Mouse (Mus musculus) heart, embryonic 15.5 days (tissue): ENCODE results near the gene Gprasp1. TPM values are rescaled to one million over a fixed set of nuclear protein-coding genes. Genes with fewer than 3 reads are reported as not detected.
"Not testable (repeated sequence)": the region's sequence is repeated elsewhere in the genome, so short reads cannot be mapped to it uniquely, and the experiment has no call there.

Source experiments
- ATAC-seq: fragments of 200-750 bp; cut with Nextera tagmentation; replicated peaks from 2 replicates; pipeline ENCODE4 v1.8.0; 2017; ENCODE audit warnings: low read depth, moderate TSS enrichment; ENCODE audit not compliant: insufficient number of reproducible peaks, insufficient read depth, low FRiP score
- H3K27ac ChIP-seq: fragments of 300-500 bp; sonication (generic); 2 replicates; pipeline ENCODE4 v1.5.1; 2015; ENCODE audit warnings: mild to moderate bottlenecking, inconsistent platforms
- H3K27me3 ChIP-seq: fragments of 300-500 bp; sonication (generic); 2 replicates; pipeline ENCODE4 v1.6.1; 2015; ENCODE audit warnings: inconsistent platforms
- H3K36me3 ChIP-seq: fragments of 300-500 bp; sonication (generic); 2 replicates; pipeline ENCODE4 v1.6.1; 2015; ENCODE audit warnings: mild to moderate bottlenecking, inconsistent platforms
- H3K4me1 ChIP-seq: fragments of 300-500 bp; sonication (generic); replicated peaks from 2 replicates; pipeline ENCODE4 v1.6.1; 2015; ENCODE audit warnings: inconsistent platforms
- H3K4me2 ChIP-seq: fragments of 300-500 bp; sonication (generic); 2 replicates; pipeline ENCODE4 v1.6.1; 2015; ENCODE audit warnings: inconsistent platforms, mild to moderate bottlenecking, moderate library complexity
- H3K4me3 ChIP-seq: fragments of 300-500 bp; sonication (generic); 2 replicates; pipeline ENCODE4 v1.5.1; 2015; ENCODE audit warnings: mild to moderate bottlenecking, inconsistent platforms
- H3K9ac ChIP-seq: fragments of 300-500 bp; sonication (generic); 2 replicates; pipeline ENCODE4 v1.6.1; 2015; ENCODE audit warnings: mild to moderate bottlenecking, inconsistent platforms
- H3K9me3 ChIP-seq: fragments of 300-500 bp; sonication (generic); replicated peaks from 2 replicates; pipeline ENCODE4 v1.6.1; 2016; ENCODE audit warnings: inconsistent platforms
- WGBS: fragments of 180-500 bp; shearing (Covaris S2); methylation state at CpG from one replicate; pipeline ENCODE4 v1.1.7; 2015; ENCODE audit warnings: mixed read lengths; 5-methylcytosine and 5-hydroxymethylcytosine counted together
- microRNA counts: library from miRNA; unstranded; fragments of <30 nt; microRNA quantifications from one replicate; lab custom pipeline; 2016
- microRNA-seq: library from miRNA; unstranded; fragments of <30 nt; microRNA quantifications from one replicate; pipeline ENCODE4, GENCODE M21; 2016
- polyA plus RNA-seq: library from polyadenylated mRNA; unstranded; fragments of >200 nt; fragmentation: Nextera tagmentation; extraction: Ambion mirVana; gene quantifications from 2 replicates; pipeline ENCODE4 v1.2.1, GENCODE M21; 2015

Gprasp1 gene
- polyA plus RNA-seq, 1 experiment from 2014 or later: 26.1 TPM

GRCm38 (mm10) chrX:135838521-135839360, 96.2 kb downstream of the Gprasp1 start, which contains the start of gene Gprasp2:
TSS of gene Gprasp2 (plus strand) at chrX:135839034.
- ATAC-seq: peak; percentile 81
- H3K4me2 ChIP-seq: peak within 1 kb of the TSS; percentile 79
- 12% methylated on average over 29 of the region's 32 CpGs for WGBS
- H3K27ac ChIP-seq, H3K9me3 ChIP-seq, H3K36me3 ChIP-seq, H3K27me3 ChIP-seq, H3K4me1 ChIP-seq: not testable (repeated sequence)
- H3K4me3 ChIP-seq: peak within 1 kb of the TSS; percentile 56
- peak within 1 kb of the TSS; percentile 56 for H3K9ac ChIP-seq

DNA sequence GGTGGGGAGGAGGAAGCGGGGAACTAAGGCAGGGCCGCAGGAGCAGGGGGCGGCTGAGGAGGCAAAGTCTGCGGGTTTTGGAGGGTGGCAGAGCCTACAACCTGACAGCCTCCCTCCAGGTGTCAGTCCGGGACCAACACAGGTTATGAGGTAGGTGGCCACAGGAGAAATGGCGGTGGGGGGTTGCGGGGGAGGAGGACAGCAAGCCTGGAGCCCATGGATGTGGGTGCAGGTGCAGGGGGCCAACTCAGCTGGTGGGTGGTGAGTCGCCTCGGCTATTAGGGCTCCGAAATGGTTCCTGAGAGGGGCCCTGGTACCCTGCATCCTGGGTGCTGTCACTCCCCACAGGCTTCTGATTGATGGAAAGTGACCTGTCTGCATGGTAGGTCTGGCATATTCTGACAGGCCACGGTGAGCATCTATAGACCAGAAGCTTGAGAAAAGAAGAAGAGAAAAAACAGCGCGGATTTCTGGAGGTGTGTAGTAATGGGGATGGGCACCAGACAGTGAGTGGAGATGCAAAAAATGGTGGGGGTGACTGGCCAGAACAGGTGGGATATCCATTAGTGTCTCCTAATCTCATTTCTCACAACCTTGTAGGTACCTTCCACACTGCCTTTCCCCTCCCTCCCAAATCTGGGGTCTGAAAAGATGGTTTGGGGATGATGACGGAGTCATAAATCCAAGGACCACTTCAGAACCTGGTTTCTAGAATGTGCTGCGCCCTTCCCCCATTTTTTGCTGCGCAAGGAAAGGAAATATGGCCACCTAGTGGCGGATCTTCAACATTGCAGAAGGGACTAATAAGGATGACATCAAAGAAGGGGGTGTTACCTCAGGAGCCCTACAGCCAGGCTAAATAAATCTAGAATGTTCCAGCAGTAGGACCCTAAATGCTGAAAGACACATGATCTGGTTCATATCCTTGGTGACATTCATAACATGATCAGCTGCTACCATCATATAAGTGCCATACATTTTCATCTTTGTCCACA, 97.2 kb downstream of the Gprasp1 start:
- not testable (repeated sequence) for H3K36me3 ChIP-seq, ATAC-seq, H3K27me3 ChIP-seq, H3K9me3 ChIP-seq, H3K27ac ChIP-seq, H3K4me1 ChIP-seq
- Histone ChIP-seq H3K4me2 (peak overlapping the region; percentile 79), H3K4me3 (peak overlapping the region; percentile 56), H3K9ac (peak overlapping the region; percentile 56)
- WGBS: 12% methylated on average over 17 of the region's 17 CpGs

MicroRNA genes within 50 kb of the gene (microRNA counts, 519-probe panel; counts per million panel counts)
- microRNA mmu-miR-1970 (lab: Ali Mortazavi, UCI): not detected

Small RNAs within 50 kb of the gene (microRNA-seq; reads per million reads assigned to microRNA genes)
- not detected for gene Mir1970
- not detected for gene Mir7646

Other genes with a start within 250 kb of the Gprasp1 start
- gene AV320801, start 248.1 kb upstream of the Gprasp1 start, polyA plus RNA-seq: not detected in 2 replicates
- 0.11 and 0.16 TPM in 2 replicates for gene Nxf7, start 144.0 kb upstream of the Gprasp1 start, polyA plus RNA-seq
- gene Prame, start 115.0 kb upstream of the Gprasp1 start, polyA plus RNA-seq: not detected in 2 replicates
- gene Tcp11x2, start 48.9 kb upstream of the Gprasp1 start, polyA plus RNA-seq: not detected in 2 replicates
- 0.74 TPM in 1 of 2 replicates, not detected in the other for gene Tmsb15a, start 17.5 kb upstream of the Gprasp1 start, polyA plus RNA-seq
- gene Armcx5, start within 50 bp of the Gprasp1 start, polyA plus RNA-seq: 7.9 and 9.0 TPM in 2 replicates
- gene Bhlhb9, start 54.9 kb downstream of the Gprasp1 start, polyA plus RNA-seq: 62.3 and 62.8 TPM in 2 replicates
- 17.6 and 22.7 TPM in 2 replicates for gene Gprasp2, start 96.3 kb downstream of the Gprasp1 start, polyA plus RNA-seq